Mouse (Mus musculus): Measurements from ENCODE around the gene Ttc3. TPM values are rescaled to one million over a fixed set of nuclear protein-coding genes. Genes with fewer than 3 reads are reported as not detected.

The Ttc3 gene
- polyA plus RNA-seq, 1 experiment from 2014 or later: 101 TPM

Other genes starting within 250 kb of the Ttc3 start
- 7.1 and 7.4 TPM in 2 replicates for gene Hlcs, start 57.0 kb upstream of the Ttc3 start, polyA plus RNA-seq (2014; fragmentation: Nextera tagmentation; extraction: Ambion mirVana)
- gene Ripply3, start 42.2 kb upstream of the Ttc3 start, polyA plus RNA-seq (2014; fragmentation: Nextera tagmentation; extraction: Ambion mirVana): 4.7 and 5.2 TPM in 2 replicates
- 90.4 and 91.6 TPM in 2 replicates for gene Pigp, start 1.2 kb downstream of the Ttc3 start, polyA plus RNA-seq (2014; fragmentation: Nextera tagmentation; extraction: Ambion mirVana)
- gene Vps26c, start 156.2 kb downstream of the Ttc3 start, polyA plus RNA-seq (2014; fragmentation: Nextera tagmentation; extraction: Ambion mirVana): 37.3 and 39.3 TPM in 2 replicates
- gene Dyrk1a, start 199.4 kb downstream of the Ttc3 start, polyA plus RNA-seq (2014; fragmentation: Nextera tagmentation; extraction: Ambion mirVana): 9.0 TPM in 2 replicates

All from liver, embryonic 11.5 days (tissue).